Comparison of ENCODE assay signal across 8 mouse cellular contexts in genomic region chr7:34671911-34672310, GRCm38 (mm10). TPM values are rescaled to one million over a fixed set of nuclear protein-coding genes. Genes with fewer than 3 reads are reported as not detected.
DNase-seq lines count a peak whose midpoint lies in the region; ATAC-seq lines count a peak whose summit lies in the region.

No protein-coding gene starts in this region.

- H3K4me1 ChIP-seq in heart, embryonic 11.5 days (ENCODE audit: control insufficient read depth, insufficient read depth, low read length): peaks cover 4% of the 10 kb centered on the region; the same call in 1 of the 2 replicates
- H3K4me1 ChIP-seq in limb, embryonic 11.5 days (ENCODE audit: control insufficient read depth, insufficient read depth, low read length): no peaks in the 10 kb centered on the region
- peaks cover 12% of the 10 kb centered on the region for H3K4me1 ChIP-seq in midbrain, embryonic 15.5 days

- WGBS in heart, embryonic 11.5 days (ENCODE audit: insufficient replicate concordance): 4% methylated on average over 6 of the region's 6 CpGs
- WGBS in limb, embryonic 11.5 days: 5% methylated on average over 6 of the region's 6 CpGs
- 2% methylated on average over 6 of the region's 6 CpGs for WGBS in midbrain, embryonic 15.5 days

- H3K9ac ChIP-seq in heart, embryonic 11.5 days (ENCODE audit: low read depth, low read length): no peak overlapping the region
- H3K9ac ChIP-seq in limb, embryonic 11.5 days (ENCODE audit: low read length): no peak overlapping the region
- H3K9ac ChIP-seq in midbrain, embryonic 15.5 days: no peak overlapping the region

- H3K4me2 ChIP-seq in heart, embryonic 11.5 days: no peak overlapping the region
- no peak overlapping the region for H3K4me2 ChIP-seq in limb, embryonic 11.5 days (ENCODE audit: low read depth, severe bottlenecking)
- no peak overlapping the region for H3K4me2 ChIP-seq in midbrain, embryonic 15.5 days

- no peak overlapping the region for H3K27ac ChIP-seq in heart, embryonic 11.5 days (ENCODE audit: low read depth, low read length)
- H3K27ac ChIP-seq in limb, embryonic 11.5 days (replicated peaks; ENCODE audit: low read depth, low read length): no peak overlapping the region
- no peak overlapping the region for H3K27ac ChIP-seq in midbrain, embryonic 15.5 days

- no peak for ATAC-seq in heart, embryonic 11.5 days (replicated peaks; ENCODE audit: insufficient number of reproducible peaks, low FRiP score, low TSS enrichment)
- ATAC-seq in limb, embryonic 11.5 days (ENCODE audit: insufficient number of reproducible peaks, low FRiP score, low TSS enrichment, low read depth): 0 out of 2 replicates have a peak, but pooled peaks have one; percentile 19
- ATAC-seq in midbrain, embryonic 15.5 days (replicated peaks): peak; percentile 61

- no peaks in the 10 kb centered on the region for H3K36me3 ChIP-seq in heart, embryonic 11.5 days (ENCODE audit: control insufficient read depth, insufficient read depth, low read length)
- no peaks in the 10 kb centered on the region for H3K36me3 ChIP-seq in limb, embryonic 11.5 days (ENCODE audit: control insufficient read depth, insufficient read depth, low read length)
- H3K36me3 ChIP-seq in midbrain, embryonic 15.5 days (replicated peaks): no peaks in the 10 kb centered on the region

- H3K27me3 ChIP-seq in heart, embryonic 11.5 days (ENCODE audit: control insufficient read depth, insufficient read depth, low read length): peaks cover 38% of the 10 kb centered on the region
- peaks cover 31% of the 10 kb centered on the region for H3K27me3 ChIP-seq in limb, embryonic 11.5 days (ENCODE audit: control insufficient read depth, insufficient read depth, low read length)
- peaks cover 32% of the 10 kb centered on the region for H3K27me3 ChIP-seq in midbrain, embryonic 15.5 days (replicated peaks)

- peak; percentile 97 for DNase-seq in heart, adult 11 months
- peak; percentile 80 for DNase-seq in embryo, embryonic 11.5 days (ENCODE audit: low read depth, low spot score)
- DNase-seq in heart, adult 18-20 months: peak; percentile 82 to 95
- peak; percentile 91 for DNase-seq in kidney, adult 9 months
- DNase-seq in limb, embryonic 11.5 days (ENCODE audit: low spot score): peak; percentile 97
- DNase-seq in spleen, adult 12 weeks (ENCODE audit: low spot score): peak; percentile 55

- no peaks in the 10 kb centered on the region for H3K9me3 ChIP-seq in heart, embryonic 11.5 days (replicated peaks; ENCODE audit: control insufficient read depth, low read length)
- no peaks in the 10 kb centered on the region for H3K9me3 ChIP-seq in limb, embryonic 11.5 days (ENCODE audit: control insufficient read depth, low read length)
- no peaks in the 10 kb centered on the region for H3K9me3 ChIP-seq in midbrain, embryonic 15.5 days

- H3K4me3 ChIP-seq in heart, embryonic 11.5 days (ENCODE audit: low read depth, low read length): no peak overlapping the region
- no peak overlapping the region for H3K4me3 ChIP-seq in limb, embryonic 11.5 days (ENCODE audit: low read depth, low read length)
- H3K4me3 ChIP-seq in midbrain, embryonic 15.5 days: no peak overlapping the region

RNA-seq across cellular contexts. Expression of gene Kctd15, which starts 15.4 kb away (rescaled TPM):
- polyA plus RNA-seq in heart, embryonic 11.5 days (2014; fragmentation: Nextera tagmentation; extraction: Ambion mirVana): 4.5 and 5.7 TPM in 2 replicates
- 1 to 10 TPM; 3.3 to 3.6 TPM for total RNA-seq in heart, adult 18-20 months (2021)
- polyA plus RNA-seq in limb, embryonic 11.5 days (2014; fragmentation: Nextera tagmentation; extraction: Ambion mirVana): 23.4 and 28.2 TPM in 2 replicates
- polyA plus RNA-seq in midbrain, embryonic 15.5 days (2015; fragmentation: Nextera tagmentation; extraction: Ambion mirVana): 29.1 and 31.7 TPM in 2 replicates
